Mouse (Mus musculus) liver, embryonic 13.5 days (tissue): Measurements from ENCODE around the gene Wdsub1. TPM values are rescaled to one million over a fixed set of nuclear protein-coding genes. Genes with fewer than 3 reads are reported as not detected.

Experiments
- ATAC-seq: fragments of 200-750 bp; cut with Nextera tagmentation; 2 replicates; pipeline ENCODE4 v1.8.0; 2017; ENCODE audit warnings: low read depth, mild to moderate bottlenecking, moderate number of reproducible peaks, moderate library complexity
- DNase-seq: peaks from one replicate; pipeline ENCODE4 v3.0.0; 2022
- H3K27ac ChIP-seq: fragments of 300-500 bp; sonication (generic); 2 replicates; pipeline ENCODE4 v1.5.1; 2015; ENCODE audit warnings: moderate library complexity, mild to moderate bottlenecking, inconsistent platforms
- H3K27me3 ChIP-seq: fragments of 300-500 bp; sonication (generic); 2 replicates; pipeline ENCODE4 v1.6.1; 2015; ENCODE audit warnings: mild to moderate bottlenecking, inconsistent platforms
- H3K36me3 ChIP-seq: fragments of 300-500 bp; sonication (generic); 2 replicates; pipeline ENCODE4 v1.6.1; 2015; ENCODE audit warnings: mild to moderate bottlenecking, inconsistent platforms
- H3K4me1 ChIP-seq: fragments of 300-500 bp; sonication (generic); replicated peaks from 2 replicates; pipeline ENCODE4 v1.6.1; 2015; ENCODE audit warnings: inconsistent platforms
- H3K4me2 ChIP-seq: fragments of 300-500 bp; sonication (generic); 2 replicates; pipeline ENCODE4 v1.6.1; 2015; ENCODE audit warnings: inconsistent platforms, mild to moderate bottlenecking, moderate library complexity
- H3K4me3 ChIP-seq: fragments of 300-500 bp; sonication (generic); replicated peaks from 2 replicates; pipeline ENCODE4 v1.5.1; 2015; ENCODE audit warnings: mild to moderate bottlenecking, inconsistent platforms
- H3K9ac ChIP-seq: fragments of 300-500 bp; sonication (generic); 2 replicates; pipeline ENCODE4 v1.6.1; 2015; ENCODE audit warnings: mild to moderate bottlenecking, inconsistent platforms
- H3K9me3 ChIP-seq: fragments of 300-500 bp; sonication (generic); replicated peaks from 2 replicates; pipeline ENCODE4 v1.6.1; 2016; ENCODE audit warnings: inconsistent platforms
- WGBS: fragments of 180-500 bp; shearing (Covaris S2); methylation state at CpG from one replicate; pipeline ENCODE4 v1.1.7; 2015; ENCODE audit not compliant: insufficient replicate concordance; 5-methylcytosine and 5-hydroxymethylcytosine counted together
- polyA plus RNA-seq: library from polyadenylated mRNA; unstranded; fragments of >200 nt; fragmentation: Nextera tagmentation; extraction: Ambion mirVana; gene quantifications from 2 replicates; pipeline ENCODE4 v1.2.1, GENCODE M21; 2015

Wdsub1 gene
- polyA plus RNA-seq, 1 experiment from 2014 or later: 9.3 TPM

DNA sequence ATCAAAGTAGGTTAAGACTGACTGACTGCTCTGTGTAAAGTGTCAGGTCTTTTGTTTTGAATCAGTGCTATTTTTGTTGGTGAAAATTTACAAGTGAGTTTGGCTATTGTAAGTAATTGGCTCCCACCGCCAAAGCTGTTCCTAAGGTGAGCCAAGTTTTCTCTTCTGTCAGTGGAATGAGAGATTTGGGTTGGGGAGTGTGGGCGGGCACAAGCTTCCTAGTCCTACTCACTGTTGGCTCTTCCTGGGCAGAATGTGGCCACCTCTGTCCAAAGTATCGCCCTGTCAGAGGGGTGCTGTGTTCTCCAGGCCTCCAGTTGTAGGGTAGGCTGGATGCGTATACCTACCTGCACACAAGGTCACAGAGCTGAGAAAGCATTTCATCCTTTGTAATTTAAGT is 57.0 kb downstream of the Wdsub1 start:
- DNase-seq (no peak), ATAC-seq (no peak)
- Histone ChIP-seq H3K4me1 (peaks cover 7% of the 10 kb centered on the region; the same call in 1 of the 2 replicates), H3K4me3 (no peak overlapping the region), H3K9me3 (no peaks in the 10 kb centered on the region), H3K36me3 (no peaks in the 10 kb centered on the region), H3K27ac (no peak overlapping the region), H3K27me3 (no peaks in the 10 kb centered on the region), H3K4me2 (no peak overlapping the region), H3K9ac (no peak overlapping the region)
- 67% methylated on average over 4 of the region's 4 CpGs for WGBS

DNA sequence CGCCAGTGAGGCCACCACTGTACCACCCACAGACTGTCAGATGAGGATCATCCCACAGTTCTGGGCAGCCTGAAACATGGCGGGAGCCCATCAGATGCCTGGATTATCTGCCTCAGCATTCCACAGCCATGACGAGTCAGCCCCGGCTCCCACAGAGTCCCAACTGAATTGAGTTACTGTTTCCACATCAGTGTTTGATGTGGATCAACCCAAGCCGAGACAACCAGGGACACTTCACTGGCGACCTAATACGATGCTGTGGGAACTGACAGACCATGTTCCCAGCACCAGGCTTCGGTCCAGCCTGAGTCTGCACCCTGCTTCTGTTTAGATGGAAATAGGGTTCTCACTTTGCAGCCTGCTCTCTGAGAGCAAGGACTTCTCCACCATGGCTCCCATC is 58.1 kb downstream of the Wdsub1 start:
- 64% methylated on average over 8 of the region's 8 CpGs for WGBS
- Histone ChIP-seq H3K36me3 (no peaks in the 10 kb centered on the region), H3K27ac (no peak overlapping the region), H3K4me3 (no peak overlapping the region), H3K4me1 (0 out of 2 replicates have a peak, but pooled peaks cover 5% of the 10 kb centered on the region), H3K9me3 (no peaks in the 10 kb centered on the region), H3K27me3 (no peaks in the 10 kb centered on the region), H3K4me2 (no peak overlapping the region), H3K9ac (no peak overlapping the region)
- DNase-seq (no peak), ATAC-seq (no peak)

DNA sequence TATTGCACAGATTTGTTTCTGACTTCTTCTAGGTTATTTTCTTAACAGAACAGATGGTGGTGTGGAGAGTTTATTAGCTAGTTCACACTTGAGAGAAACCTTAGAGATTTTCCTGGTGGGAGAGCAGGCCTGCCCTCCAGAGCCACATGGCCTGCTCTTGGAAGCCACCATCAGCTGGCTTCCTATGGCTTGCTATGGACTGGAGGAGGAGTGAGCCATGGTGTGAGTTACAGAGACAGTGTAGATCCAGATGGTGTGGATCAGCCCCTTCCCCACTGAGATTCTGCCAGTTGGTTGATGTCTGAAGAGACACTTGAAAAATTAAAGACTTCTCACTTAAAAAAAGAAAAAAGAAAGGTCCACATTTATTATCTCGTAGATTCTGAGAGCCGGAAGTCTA is 61.3 kb downstream of the Wdsub1 start:
- Histone ChIP-seq H3K9me3 (no peaks in the 10 kb centered on the region), H3K36me3 (0 out of 2 replicates have a peak, but pooled peaks cover 5% of the 10 kb centered on the region), H3K27me3 (no peaks in the 10 kb centered on the region), H3K4me1 (no peaks in the 10 kb centered on the region), H3K9ac (no peak overlapping the region), H3K4me2 (no peak overlapping the region), H3K27ac (no peak overlapping the region), H3K4me3 (no peak overlapping the region)
- DNase-seq: no peak
- 85% methylated on average over 2 of the region's 2 CpGs for WGBS
- no peak for ATAC-seq

- no peak overlapping the region for H3K4me2 ChIP-seq
- no peak for DNase-seq
- H3K27ac ChIP-seq: no peak overlapping the region
- H3K9me3 ChIP-seq: no peaks in the 10 kb centered on the region
- ATAC-seq: no peak
- no peak overlapping the region for H3K9ac ChIP-seq
- H3K4me1 ChIP-seq: no peaks in the 10 kb centered on the region
- WGBS: 79% methylated on average over 15 of the region's 15 CpGs
- H3K36me3 ChIP-seq: 0 out of 2 replicates have a peak, but pooled peaks cover 5% of the 10 kb centered on the region
- no peak overlapping the region for H3K4me3 ChIP-seq
- no peaks in the 10 kb centered on the region for H3K27me3 ChIP-seq
Observed at GRCm38 (mm10) chr2:59820088-59820487, 62.3 kb downstream of the Wdsub1 start.

- 74% methylated on average over 6 of the region's 6 CpGs for WGBS
- Histone ChIP-seq H3K27ac (no peak overlapping the region), H3K36me3 (0 out of 2 replicates have a peak, but pooled peaks cover 5% of the 10 kb centered on the region), H3K27me3 (no peaks in the 10 kb centered on the region), H3K9ac (no peak overlapping the region), H3K4me2 (no peak overlapping the region), H3K4me1 (no peaks in the 10 kb centered on the region), H3K9me3 (no peaks in the 10 kb centered on the region), H3K4me3 (no peak overlapping the region)
- DNase-seq (no peak), ATAC-seq (no peak)
Observed at GRCm38 (mm10) chr2:59819415-59819814, 63.0 kb downstream of the Wdsub1 start.

DNA sequence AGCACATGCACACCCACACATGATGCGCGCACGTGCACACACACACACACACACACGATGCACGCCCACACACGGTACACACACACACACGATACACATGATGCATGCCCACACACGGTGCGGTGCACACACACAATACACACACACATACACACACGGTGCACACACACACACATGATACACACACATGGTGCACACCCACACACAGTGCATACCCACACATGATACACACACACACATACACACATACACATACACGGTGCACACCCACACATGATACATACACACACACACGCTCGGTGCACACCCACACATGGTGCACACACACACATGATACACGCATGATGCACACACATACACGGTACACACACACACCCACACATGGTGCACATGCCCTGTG is 63.7 kb downstream of the Wdsub1 start:
- no peak overlapping the region for H3K27ac ChIP-seq
- H3K4me3 ChIP-seq: no peak overlapping the region
- H3K4me1 ChIP-seq: no peaks in the 10 kb centered on the region
- 81% methylated on average over 15 of the region's 15 CpGs for WGBS
- H3K4me2 ChIP-seq: no peak overlapping the region
- H3K9me3 ChIP-seq: no peaks in the 10 kb centered on the region
- no peak overlapping the region for H3K9ac ChIP-seq
- ATAC-seq (no peak), DNase-seq (no peak)
- 0 out of 2 replicates have a peak, but pooled peaks cover 5% of the 10 kb centered on the region for H3K36me3 ChIP-seq
- H3K27me3 ChIP-seq: no peaks in the 10 kb centered on the region

GRCm38 (mm10) chr2:59814997-59815396 is 67.4 kb downstream of the Wdsub1 start:
- H3K9ac ChIP-seq: no peak overlapping the region
- no peaks in the 10 kb centered on the region for H3K4me1 ChIP-seq
- H3K27me3 ChIP-seq: no peaks in the 10 kb centered on the region
- H3K4me2 ChIP-seq: no peak overlapping the region
- H3K36me3 ChIP-seq: 0 out of 2 replicates have a peak, but pooled peaks cover 5% of the 10 kb centered on the region
- no peak overlapping the region for H3K27ac ChIP-seq
- no peak overlapping the region for H3K4me3 ChIP-seq
- ATAC-seq (no peak), DNase-seq (no peak)
- no peaks in the 10 kb centered on the region for H3K9me3 ChIP-seq
- WGBS: 66% methylated on average over 8 of the region's 8 CpGs

- H3K4me1 ChIP-seq: 0 out of 2 replicates have a peak, but pooled peaks cover 2% of the 10 kb centered on the region
- H3K4me3 ChIP-seq: no peak overlapping the region
- no peaks in the 10 kb centered on the region for H3K27me3 ChIP-seq
- H3K27ac ChIP-seq: no peak overlapping the region
- no peak for ATAC-seq
- 76% methylated on average over 13 of the region's 13 CpGs for WGBS
- no peak overlapping the region for H3K4me2 ChIP-seq
- no peak overlapping the region for H3K9ac ChIP-seq
- no peaks in the 10 kb centered on the region for H3K9me3 ChIP-seq
- H3K36me3 ChIP-seq: 0 out of 2 replicates have a peak, but pooled peaks cover 1% of the 10 kb centered on the region
- no peak for DNase-seq
Observed at GRCm38 (mm10) chr2:59813457-59813856, 68.9 kb downstream of the Wdsub1 start.

- Histone ChIP-seq H3K9ac (no peak overlapping the region), H3K27ac (no peak overlapping the region), H3K4me2 (no peak overlapping the region), H3K4me1 (0 out of 2 replicates have a peak, but pooled peaks cover 3% of the 10 kb centered on the region), H3K27me3 (no peaks in the 10 kb centered on the region), H3K4me3 (no peak overlapping the region), H3K9me3 (no peaks in the 10 kb centered on the region), H3K36me3 (no peaks in the 10 kb centered on the region)
- 85% methylated on average over 1 of the region's 1 CpGs for WGBS
- no peak for ATAC-seq
- no peak for DNase-seq
Observed at GRCm38 (mm10) chr2:59812641-59813040, 69.8 kb downstream of the Wdsub1 start.

DNA sequence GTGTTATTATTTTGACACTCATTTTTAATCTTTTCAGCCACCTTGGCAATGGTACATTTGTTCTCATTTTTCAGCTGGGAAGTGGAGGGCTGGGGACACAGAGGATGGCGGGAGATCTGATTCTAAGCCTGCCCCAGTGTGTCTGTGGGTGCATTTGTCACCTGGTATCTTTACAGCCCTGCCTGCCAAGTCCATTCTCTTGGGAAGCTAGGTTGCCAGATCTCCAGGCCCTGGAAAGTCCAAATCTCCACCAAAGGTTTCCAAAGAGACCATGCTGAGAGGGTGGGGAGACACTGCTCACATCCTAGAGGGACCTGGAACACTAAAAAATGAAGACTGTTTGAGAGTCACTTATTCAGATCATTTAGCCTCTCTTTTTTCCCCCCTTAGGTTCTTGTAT is 71.1 kb downstream of the Wdsub1 start:
- Histone ChIP-seq H3K4me1 (0 out of 2 replicates have a peak, but pooled peaks cover 3% of the 10 kb centered on the region), H3K4me3 (no peak overlapping the region), H3K36me3 (no peaks in the 10 kb centered on the region), H3K27ac (no peak overlapping the region), H3K4me2 (no peak overlapping the region), H3K9ac (no peak overlapping the region), H3K9me3 (no peaks in the 10 kb centered on the region), H3K27me3 (no peaks in the 10 kb centered on the region)
- no peak for ATAC-seq
- 48% methylated on average over 1 of the region's 1 CpGs for WGBS
- no peak for DNase-seq

GRCm38 (mm10) chr2:59810039-59810438 is 72.4 kb downstream of the Wdsub1 start:
- ATAC-seq (no peak), DNase-seq (no peak)
- Histone ChIP-seq H3K27me3 (no peaks in the 10 kb centered on the region), H3K27ac (no peak overlapping the region), H3K4me3 (no peak overlapping the region), H3K9me3 (no peaks in the 10 kb centered on the region), H3K36me3 (no peaks in the 10 kb centered on the region), H3K4me2 (no peak overlapping the region), H3K9ac (no peak overlapping the region), H3K4me1 (0 out of 2 replicates have a peak, but pooled peaks cover 3% of the 10 kb centered on the region)
- WGBS: 75% methylated on average over 7 of the region's 7 CpGs

- Histone ChIP-seq H3K4me2 (no peak overlapping the region), H3K36me3 (no peaks in the 10 kb centered on the region), H3K4me3 (no peak overlapping the region), H3K4me1 (0 out of 2 replicates have a peak, but pooled peaks cover 3% of the 10 kb centered on the region), H3K9ac (no peak overlapping the region), H3K9me3 (no peaks in the 10 kb centered on the region), H3K27ac (no peak overlapping the region), H3K27me3 (no peaks in the 10 kb centered on the region)
- DNase-seq (no peak), ATAC-seq (peak; percentile 55)
- 37% methylated on average over 4 of the region's 4 CpGs for whole genome bisulfite sequencing
Observed at GRCm38 (mm10) chr2:59808608-59809007, 73.8 kb downstream of the Wdsub1 start.
